Mouse (Mus musculus) CD4-positive naive resting alpha-beta T cell, adult 76 days (primary cell): ENCODE results near the gene Gmpr2. TPM values are rescaled to one million over a fixed set of nuclear protein-coding genes. Genes with fewer than 3 reads are reported as not detected.

ENCODE experiments used
- total RNA-seq: library from RNA; stranded (reverse); gene quantifications from one replicate; pipeline ENCODE4 v1.2.4, GENCODE M21; 2023

Gmpr2 gene
- total RNA-seq = 17.4 TPM

GRCm38 (mm10) chr14:55671833-55672740, at the start of gene Gmpr2, which contains the start of gene Nedd8:
Gene Gmpr2 (plus strand): TSS chr14:55671941.
Gene Nedd8 (minus strand): TSS chr14:55672124.

GRCm38 (mm10) chr14:55635523-55636007, 36.2 kb upstream of the Gmpr2 start, which contains the start of gene Ipo4:
Gene Ipo4 (minus strand): TSS chr14:55635957.

GRCm38 (mm10) chr14:55637795-55638194, 33.9 kb upstream of the Gmpr2 start, which contains the start of gene Gm49378:
Gene Gm49378 (minus strand): TSS chr14:55637895.

GRCm38 (mm10) chr14:55643060-55643907, 28.5 kb upstream of the Gmpr2 start, which contains the start of gene Tm9sf1:
Gene Tm9sf1 (minus strand): TSS chr14:55643806.

GRCm38 (mm10) chr14:55649884-55650283, 21.9 kb upstream of the Gmpr2 start, which contains the start of gene Tssk4:
Gene Tssk4 (plus strand): TSS chr14:55650184.

GRCm38 (mm10) chr14:55659960-55660573, 11.7 kb upstream of the Gmpr2 start, which contains the start of gene Mdp1:
Gene Mdp1 (minus strand): TSS chr14:55660508.

GRCm38 (mm10) chr14:55681160-55682117, 9.7 kb downstream of the Gmpr2 start, which contains the start of gene Tinf2:
Gene Tinf2 (minus strand): TSS chr14:55681820.

GRCm38 (mm10) chr14:55713729-55714122, 42.0 kb downstream of the Gmpr2 start, which contains the start of gene Tgm1:
Gene Tgm1 (minus strand): TSS chr14:55713926.

GRCm38 (mm10) chr14:55721700-55722437, 50.1 kb downstream of the Gmpr2 start, which contains the start of gene Rabggta:
Gene Rabggta (minus strand): TSS chr14:55722263.

Other genes starting within 250 kb of the Gmpr2 start
- 19.3 TPM for gene Dhrs4, start 193.2 kb upstream of the Gmpr2 start, total RNA-seq
- 1.2 TPM for gene Carmil3, start 181.3 kb upstream of the Gmpr2 start, total RNA-seq
- not detected for gene Cpne6, start 161.5 kb upstream of the Gmpr2 start, total RNA-seq
- gene Nrl, start 147.0 kb upstream of the Gmpr2 start, total RNA-seq = not detected
- 16.6 TPM for gene Pck2, start 131.7 kb upstream of the Gmpr2 start, total RNA-seq
- gene Dcaf11, start 111.9 kb upstream of the Gmpr2 start, total RNA-seq = 83.2 TPM
- gene A730061H03Rik, start 111.5 kb upstream of the Gmpr2 start, total RNA-seq = 5.8 TPM
- not detected for gene Fitm1, start 96.3 kb upstream of the Gmpr2 start, total RNA-seq
- gene Psme1, start 93.8 kb upstream of the Gmpr2 start, total RNA-seq = 254 TPM
- gene Emc9, start 86.6 kb upstream of the Gmpr2 start, total RNA-seq = 10.6 TPM
- gene Psme2, start 80.8 kb upstream of the Gmpr2 start, total RNA-seq = 367 TPM
- gene Rnf31, start 80.2 kb upstream of the Gmpr2 start, total RNA-seq = 55.8 TPM
- 97.6 TPM for gene Irf9, start 68.4 kb upstream of the Gmpr2 start, total RNA-seq
- 1.8 TPM for gene Rec8, start 53.9 kb upstream of the Gmpr2 start, total RNA-seq
- gene Ipo4, start 36.0 kb upstream of the Gmpr2 start, total RNA-seq = 63.6 TPM
- gene Gm49378, start 34.0 kb upstream of the Gmpr2 start, total RNA-seq = 2.5 TPM
- 41.9 TPM for gene Tm9sf1, start 28.1 kb upstream of the Gmpr2 start, total RNA-seq
- gene Tssk4, start 21.8 kb upstream of the Gmpr2 start, total RNA-seq = 2.6 TPM
- 34.6 TPM for gene Mdp1, start 11.4 kb upstream of the Gmpr2 start, total RNA-seq
- 119 TPM for gene Nedd8, start 183 bp downstream of the Gmpr2 start, total RNA-seq
- gene Tinf2, start 9.9 kb downstream of the Gmpr2 start, total RNA-seq = 117 TPM
- gene Tgm1, start 42.0 kb downstream of the Gmpr2 start, total RNA-seq = 2.0 TPM
- 84.1 TPM for gene Rabggta, start 50.3 kb downstream of the Gmpr2 start, total RNA-seq
- 16.3 TPM for gene Dhrs1, start 73.7 kb downstream of the Gmpr2 start, total RNA-seq
- 28.8 TPM for gene Nop9, start 73.8 kb downstream of the Gmpr2 start, total RNA-seq
- gene Cideb, start 86.5 kb downstream of the Gmpr2 start, total RNA-seq = not detected
- gene Ltb4r2, start 89.5 kb downstream of the Gmpr2 start, total RNA-seq = not detected
- gene Ltb4r1, start 94.0 kb downstream of the Gmpr2 start, total RNA-seq = not detected
- gene Adcy4, start 112.2 kb downstream of the Gmpr2 start, total RNA-seq = not detected
- 56.5 TPM for gene Ripk3, start 116.9 kb downstream of the Gmpr2 start, total RNA-seq
- gene Nfatc4, start 151.2 kb downstream of the Gmpr2 start, total RNA-seq = not detected
- gene Nynrin, start 182.1 kb downstream of the Gmpr2 start, total RNA-seq = 0.50 TPM
- gene Cbln3, start 212.5 kb downstream of the Gmpr2 start, total RNA-seq = not detected
- gene Khnyn, start 213.0 kb downstream of the Gmpr2 start, total RNA-seq = 65.3 TPM
- gene Sdr39u1, start 228.4 kb downstream of the Gmpr2 start, total RNA-seq = 28.6 TPM